In genomic region chr10:37078439-37078838, GRCm38 (mm10) we compare ENCODE assay signal across 8 mouse cellular contexts.
A peak's percentile ranks its signal among the peaks of the same experiment; 100 is the strongest.
DNase-seq lines count a peak whose midpoint lies in the region; ATAC-seq and TF ChIP-seq lines count a peak whose summit lies in the region.

No protein-coding gene starts in this region.

- H3K4me3 ChIP-seq in gastrocnemius, adult 2 months = no peak overlapping the region
- H3K4me3 ChIP-seq in hindbrain, embryonic 13.5 days = no peak overlapping the region
- no peak overlapping the region for H3K4me3 ChIP-seq in lung, postnatal 0 days (ENCODE audit: low read depth, low read length)

- TF ChIP-seq CTCF in gastrocnemius, adult 2 months (IDR thresholded peaks at IDR 0.05) = no peak
- TF ChIP-seq CTCF in lung, postnatal 0 days (IDR thresholded peaks at IDR 0.05) = no peak

- H3K27ac ChIP-seq in gastrocnemius, adult 2 months = peak overlapping the region; percentile 83
- peak overlapping the region; percentile 50 for H3K27ac ChIP-seq in hindbrain, embryonic 13.5 days
- H3K27ac ChIP-seq in lung, postnatal 0 days (ENCODE audit: low read length) = peak overlapping the region; percentile 44

- H3K9ac ChIP-seq in hindbrain, embryonic 13.5 days = no peak overlapping the region
- H3K9ac ChIP-seq in lung, postnatal 0 days (replicated peaks; ENCODE audit: low read depth) = no peak overlapping the region

- no peak overlapping the region for H3K4me2 ChIP-seq in hindbrain, embryonic 13.5 days
- no peak overlapping the region for H3K4me2 ChIP-seq in lung, postnatal 0 days (replicated peaks; ENCODE audit: low read depth, low read length)

- TF ChIP-seq EP300 in lung, postnatal 0 days (IDR thresholded peaks at IDR 0.05) = peak; percentile 83

- H3K4me1 ChIP-seq in hindbrain, embryonic 13.5 days (replicated peaks) = peaks cover 18% of the 10 kb centered on the region; the same call in 1 of the 2 replicates
- H3K4me1 ChIP-seq in lung, postnatal 0 days (ENCODE audit: insufficient read depth, low read depth, low read length) = no peaks in the 10 kb centered on the region; the same call in 1 of the 2 replicates

- intact Hi-C loops in gastrocnemius, adult 2 months (cut with DNase I) = no loop called here

- peak; percentile 87 to 94 for DNase-seq in adrenal gland, adult (ENCODE audit: inconsistent age in 2 of 2, low spot score in 1 of 2)
- peak; percentile 51 for DNase-seq in embryo, embryonic 10 days (ENCODE audit: low spot score)
- peak; percentile 82 for DNase-seq in gastrocnemius, adult 2 months
- DNase-seq in layer of hippocampus, postnatal 10 days (ENCODE audit: low spot score in 2 of 2) = peak; percentile 38 to 51
- peak; percentile 94 for DNase-seq in lung, postnatal 0 days (ENCODE audit: low spot score)
- DNase-seq in right cerebral cortex, adult 2 months (ENCODE audit: low spot score in 2 of 2) = peak; percentile 25 to 45

- no peaks in the 10 kb centered on the region for H3K9me3 ChIP-seq in hindbrain, embryonic 13.5 days
- H3K9me3 ChIP-seq in lung, postnatal 0 days (ENCODE audit: low read length) = no peaks in the 10 kb centered on the region

- no peaks in the 10 kb centered on the region for H3K36me3 ChIP-seq in hindbrain, embryonic 13.5 days
- H3K36me3 ChIP-seq in lung, postnatal 0 days (ENCODE audit: insufficient read depth, low read length) = no peaks in the 10 kb centered on the region

- H3K27me3 ChIP-seq in hindbrain, embryonic 13.5 days = no peaks in the 10 kb centered on the region
- H3K27me3 ChIP-seq in lung, postnatal 0 days (replicated peaks; ENCODE audit: insufficient read depth, low read length) = no peaks in the 10 kb centered on the region

- peak; percentile 83 for ATAC-seq in hindbrain, embryonic 13.5 days (ENCODE audit: low FRiP score)
- ATAC-seq in lung, postnatal 0 days = peak; percentile 94
- ATAC-seq in megakaryocyte, adult 5-6 weeks (ENCODE audit: poor library complexity, severe bottlenecking) = no peak

- WGBS in hindbrain, embryonic 13.5 days = 12% methylated on average over 5 of the region's 5 CpGs
- whole genome bisulfite sequencing in lung, postnatal 0 days = 5% methylated on average over 5 of the region's 5 CpGs

Comparison
In these comparisons a context has a peak if more than half of its experiments do, and no peak if none do; other contexts are left out.
1. DNase-seq: peak in every context shown above with its lines; median percentile 94 in lung, postnatal 0 days; 90 in adrenal gland, adult; 82 in gastrocnemius, adult 2 months; 51 in embryo, embryonic 10 days; 44 in layer of hippocampus, postnatal 10 days; 35 in right cerebral cortex, adult 2 months.